Mouse (Mus musculus) urinary bladder, adult 18-20 months (tissue): ENCODE measurements around the gene Gbp9.
"Not testable (repeated sequence)": the region's sequence is repeated elsewhere in the genome, so short reads cannot be mapped to it uniquely, and the experiment has no call there.

Experiments used
- DNase-seq, 2 experiments: peaks; one replicate each; pipeline ENCODE4 v3.0.0; 2022; ENCODE audit warnings: low spot score in 2 of 2, mixed read lengths in 2 of 2

Gbp9 gene

GRCm38 (mm10) chr5:105139409-105140088 is at the start of gene Gbp9, which contains the start of the genes Gbp8 and Gbp4:
TSS of gene Gbp9 (minus strand) at chr5:105139539.
TSS of gene Gbp8 (minus strand) at chr5:105139540.
TSS of gene Gbp4 (minus strand) at chr5:105139586.
- not testable (repeated sequence) for DNase-seq

GRCm38 (mm10) chr5:105181446-105181845 is 42.1 kb upstream of the Gbp9 start:
- no peak for DNase-seq

GRCm38 (mm10) chr5:105156582-105156981 is 17.2 kb upstream of the Gbp9 start:
- DNase-seq = no peak

- DNase-seq = no peak
Observed at GRCm38 (mm10) chr5:105154049-105154448, 14.7 kb upstream of the Gbp9 start.

GRCm38 (mm10) chr5:105148062-105148461 is 8.7 kb upstream of the Gbp9 start:
- not testable (repeated sequence) for DNase-seq

GRCm38 (mm10) chr5:105146447-105146846 is 7.1 kb upstream of the Gbp9 start:
- DNase-seq = no peak

GRCm38 (mm10) chr5:105145731-105146130 is 6.4 kb upstream of the Gbp9 start:
- DNase-seq = not testable (repeated sequence)

GRCm38 (mm10) chr5:105140089-105140810 is 911 bp upstream of the Gbp9 start:
- not testable (repeated sequence) for DNase-seq

- DNase-seq = no peak
Observed at GRCm38 (mm10) chr5:105138906-105139305, 433 bp downstream of the Gbp9 start.

GRCm38 (mm10) chr5:105136706-105137304 is 2.5 kb downstream of the Gbp9 start:
- DNase-seq = not testable (repeated sequence)

- not testable (repeated sequence) for DNase-seq
Observed at GRCm38 (mm10) chr5:105121731-105122130, 17.6 kb downstream of the Gbp9 start.

GRCm38 (mm10) chr5:105115740-105116139 is 23.6 kb downstream of the Gbp9 start:
- no peak for DNase-seq

- DNase-seq = no peak
Observed at GRCm38 (mm10) chr5:105114696-105115095, 24.6 kb downstream of the Gbp9 start.

GRCm38 (mm10) chr5:105113656-105114055 is 25.7 kb downstream of the Gbp9 start:
- DNase-seq = no peak

- DNase-seq = peak; percentile 5 to 22
Observed at GRCm38 (mm10) chr5:105110271-105110852, 29.0 kb downstream of the Gbp9 start.

GRCm38 (mm10) chr5:105109775-105110174 is 29.6 kb downstream of the Gbp9 start:
- not testable (repeated sequence) for DNase-seq

- not testable (repeated sequence) for DNase-seq
Observed at GRCm38 (mm10) chr5:105105689-105106088, 33.6 kb downstream of the Gbp9 start.

GRCm38 (mm10) chr5:105081900-105082299 is 57.4 kb downstream of the Gbp9 start:
- no peak for DNase-seq

GRCm38 (mm10) chr5:105068356-105068755 is 71.0 kb downstream of the Gbp9 start:
- not testable (repeated sequence) for DNase-seq

- DNase-seq = not testable (repeated sequence)
Observed at GRCm38 (mm10) chr5:105064443-105064842, 74.9 kb downstream of the Gbp9 start.

- no peak for DNase-seq
Observed at GRCm38 (mm10) chr5:105063321-105063720, 76.0 kb downstream of the Gbp9 start.

- DNase-seq = not testable (repeated sequence)
Observed at GRCm38 (mm10) chr5:105062403-105062802, 76.9 kb downstream of the Gbp9 start.
